Mouse (Mus musculus): ENCODE measurements at regions not wholly inside any gene's neighbourhood (a gene's known extent, or its start where the extent isn't known, plus 50 kb on each side); places are given as distances from the start of the nearest gene placed in this dataset.

DNA sequence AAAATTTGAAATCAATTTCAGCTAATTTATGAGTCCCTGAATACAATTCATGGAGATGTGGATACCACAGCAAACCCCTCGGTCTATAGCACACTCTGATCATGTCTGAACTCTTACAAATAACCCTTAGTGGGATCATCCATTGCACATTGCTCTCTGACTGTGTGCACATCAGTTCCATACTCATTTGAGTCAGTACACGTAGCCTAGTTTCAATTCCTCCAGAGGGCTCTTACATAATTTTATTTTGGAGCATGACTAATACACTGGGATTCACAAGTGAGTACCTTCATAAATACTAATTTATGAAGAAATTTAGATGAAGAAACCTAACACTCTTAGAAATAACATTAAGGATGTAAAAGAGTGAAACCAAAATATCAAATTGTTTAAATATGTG, 978.3 kb downstream of the Pdha2 start:
- DNase-seq: no peak

DNA sequence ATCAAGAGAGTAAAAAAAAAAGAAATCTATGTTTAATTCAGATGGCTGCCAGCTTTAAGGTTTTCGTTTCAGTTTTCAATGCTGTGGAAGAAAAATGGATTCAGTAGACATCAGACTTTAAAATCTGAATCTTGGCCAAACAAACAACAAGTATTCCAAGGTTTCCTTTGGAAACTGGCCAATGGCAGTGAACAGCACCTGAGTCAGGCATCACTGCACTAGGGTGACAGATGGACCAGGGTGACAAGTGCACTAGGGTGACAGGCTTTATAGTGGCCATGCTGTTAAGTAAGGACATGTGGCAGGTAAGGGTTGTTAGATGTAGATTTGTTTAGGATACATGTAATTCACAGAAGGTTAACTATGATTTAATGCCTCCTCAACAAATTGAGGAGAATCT, 972.9 kb downstream of the Pdha2 start:
- no peak for DNase-seq
